Mouse (Mus musculus) heart, adult 11 months (tissue): ENCODE results near the gene Gsx2.

Experiments used
- DNase-seq: peaks from one replicate; pipeline ENCODE4 v3.0.0; 2022

Gene Gsx2

GRCm38 (mm10) chr5:75077051-75077380 lies 1.6 kb downstream of the Gsx2 start:
- peak; percentile 64 for DNase-seq

GRCm38 (mm10) chr5:75079564-75079963 lies 4.2 kb downstream of the Gsx2 start:
- peak; percentile 88 for DNase-seq

- DNase-seq = no peak
Measured at GRCm38 (mm10) chr5:75082439-75082838, 7.0 kb downstream of the Gsx2 start.

- no peak for DNase-seq
Measured at GRCm38 (mm10) chr5:75083061-75083460, 7.7 kb downstream of the Gsx2 start.

GRCm38 (mm10) chr5:75083591-75084392 lies 8.4 kb downstream of the Gsx2 start:
- no peak for DNase-seq

- no peak for DNase-seq
Measured at GRCm38 (mm10) chr5:75084393-75084870, 9.0 kb downstream of the Gsx2 start.

- peak; percentile 37 for DNase-seq
Measured at GRCm38 (mm10) chr5:75084871-75085520, 9.6 kb downstream of the Gsx2 start.

GRCm38 (mm10) chr5:75085521-75085875 lies 10.1 kb downstream of the Gsx2 start:
- DNase-seq = peak; percentile 90

- DNase-seq = no peak
Measured at GRCm38 (mm10) chr5:75085906-75086305, 10.5 kb downstream of the Gsx2 start.

GRCm38 (mm10) chr5:75106511-75106910 lies 31.1 kb downstream of the Gsx2 start:
- DNase-seq = peak; percentile 17

GRCm38 (mm10) chr5:75109368-75109767 lies 34.0 kb downstream of the Gsx2 start:
- peak; percentile 62 for DNase-seq

- DNase-seq = no peak
Measured at GRCm38 (mm10) chr5:75111781-75112180, 36.4 kb downstream of the Gsx2 start.

- peak; percentile 77 for DNase-seq
Measured at GRCm38 (mm10) chr5:75118840-75119239, 43.4 kb downstream of the Gsx2 start.

- peak; percentile 97 for DNase-seq
Measured at GRCm38 (mm10) chr5:75121646-75122045, 46.2 kb downstream of the Gsx2 start.
